26 mouse cellular contexts compared by ENCODE assay signal in the genomic region with DNA sequence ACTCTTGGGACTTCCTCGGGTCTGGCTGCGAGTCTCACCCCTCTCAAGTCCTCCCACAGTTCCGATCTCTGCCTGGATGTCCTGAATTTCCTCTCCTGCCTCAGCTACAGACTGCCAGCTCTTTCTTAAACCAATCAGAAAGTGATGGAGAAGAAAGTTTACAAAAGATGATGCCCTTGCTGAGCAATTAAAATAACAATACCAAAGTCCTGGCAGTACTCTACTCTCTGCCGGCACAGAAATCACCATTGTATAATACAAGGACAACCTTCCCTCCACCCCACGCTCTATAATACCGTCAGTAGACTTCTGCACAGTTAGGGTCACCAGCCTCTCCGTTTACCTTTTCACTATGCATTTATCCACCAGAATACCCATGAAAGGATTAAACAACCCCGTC. TPM values are rescaled to one million over a fixed set of nuclear protein-coding genes. Genes with fewer than 3 reads are reported as not detected.
"Had no signal": no experiment of that assay in that cellular context is flagged by ENCODE, and none has a peak within 500 bp of the region (broad histone marks: within the 10 kb centered on the region; RNA-seq: fewer than 3 reads in every experiment).

No protein-coding gene starts in this region.

- DNase-seq: gastrocnemius, postnatal 14 days; gastrocnemius, postnatal 36 days; heart, adult 18-20 months; heart, postnatal 10 days; heart, postnatal 36 days; kidney, adult 11 months; kidney, adult 2 months; kidney, adult 9 months; kidney, postnatal 14 days; kidney, postnatal 36 days; layer of hippocampus, adult 9-11 months; layer of hippocampus, postnatal 36 days; left cerebral cortex, postnatal 4 days had no signal

- H3K27me3 ChIP-seq: heart, embryonic 12.5 days; hindbrain, embryonic 13.5 days; hindbrain, embryonic 15.5 days; kidney, embryonic 15.5 days; limb, embryonic 13.5 days; limb, embryonic 15.5 days; liver, embryonic 12.5 days had no signal

- H3K4me1 ChIP-seq: heart, embryonic 10.5 days; hindbrain, embryonic 13.5 days; hindbrain, embryonic 15.5 days; kidney, embryonic 15.5 days; limb, embryonic 13.5 days; limb, embryonic 15.5 days; liver, embryonic 12.5 days had no signal

- H3K4me2 ChIP-seq: heart, embryonic 12.5 days; hindbrain, embryonic 13.5 days; hindbrain, embryonic 15.5 days; kidney, embryonic 15.5 days; limb, embryonic 13.5 days; limb, embryonic 15.5 days; liver, embryonic 12.5 days had no signal

- H3K27ac ChIP-seq: heart, embryonic 10.5 days; hindbrain, embryonic 13.5 days; hindbrain, embryonic 15.5 days; hindbrain, postnatal 0 days; kidney, embryonic 15.5 days; kidney, postnatal 0 days; limb, embryonic 13.5 days; limb, embryonic 15.5 days; liver, embryonic 12.5 days; liver, embryonic 14.5 days had no signal

- H3K9ac ChIP-seq: heart, embryonic 12.5 days; hindbrain, embryonic 13.5 days; hindbrain, embryonic 15.5 days; kidney, embryonic 15.5 days; limb, embryonic 13.5 days; limb, embryonic 15.5 days; liver, embryonic 12.5 days; liver, embryonic 14.5 days had no signal

- ATAC-seq: hindbrain, postnatal 0 days; intestine, embryonic 16.5 days; liver, embryonic 12.5 days had no signal

- H3K4me3 ChIP-seq: heart, embryonic 10.5 days; heart, embryonic 12.5 days; hindbrain, embryonic 13.5 days; hindbrain, embryonic 15.5 days; kidney, embryonic 15.5 days; limb, embryonic 13.5 days; limb, embryonic 15.5 days; liver, embryonic 12.5 days had no signal

- H3K9me3 ChIP-seq: heart, embryonic 10.5 days; heart, embryonic 12.5 days; hindbrain, embryonic 13.5 days; hindbrain, embryonic 15.5 days; kidney, embryonic 15.5 days; limb, embryonic 13.5 days; limb, embryonic 15.5 days; liver, embryonic 12.5 days had no signal

RNA-seq across cellular contexts. Expression of a gene that starts 40.9 kb away (rescaled TPM):
- total RNA-seq: gastrocnemius, adult 8-10 months had no signal
